Mouse (Mus musculus) olfactory bulb, adult 2 months (tissue): ENCODE results near the gene Txndc5.

ENCODE experiments used
- CTCF ChIP-seq: fragments of 200-500 bp; IDR thresholded peaks from 2 replicates; pipeline ENCODE4 v1.5.1; 2012; ENCODE audit warnings: low read depth, mild to moderate bottlenecking, low read length, moderate library complexity; ENCODE audit not compliant: insufficient read depth
- POLR2A ChIP-seq: fragments of 200-500 bp; IDR thresholded peaks from 2 replicates; pipeline ENCODE4 v1.6.1; 2012; ENCODE audit warnings: mild to moderate bottlenecking, low read depth, low read length, moderate library complexity; ENCODE audit not compliant: insufficient read depth

DNA sequence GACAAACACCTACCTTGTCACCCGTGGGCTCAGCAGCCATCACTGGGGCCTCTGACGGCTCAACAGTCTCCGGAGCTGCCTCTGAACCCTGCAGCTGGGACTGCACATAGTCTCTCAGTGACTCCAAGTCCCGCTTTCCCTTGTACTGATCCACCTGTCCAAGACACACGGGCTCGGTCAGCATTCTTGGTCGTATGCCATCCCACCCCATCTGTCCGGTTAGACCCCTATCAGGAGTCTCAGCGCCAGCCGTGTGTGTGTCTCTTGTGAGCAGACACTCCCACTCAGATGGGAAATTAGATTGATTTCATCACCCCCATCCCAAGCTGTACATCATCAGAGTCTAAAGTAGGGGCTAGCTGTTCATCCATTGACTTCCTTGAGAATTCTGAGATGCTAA, 21.7 kb downstream of the Txndc5 start:
- TF ChIP-seq CTCF, result no peak
- no peak for TF ChIP-seq POLR2A
